Mouse (Mus musculus) MEL (cell line): Measurements from ENCODE around the gene Ang6. TPM values are rescaled to one million over a fixed set of nuclear protein-coding genes. Genes with fewer than 3 reads are reported as not detected.
A peak's percentile ranks its signal among the peaks of the same experiment; 100 is the strongest.
"Not testable (repeated sequence)": the region's sequence is repeated elsewhere in the genome, so short reads cannot be mapped to it uniquely, and the experiment has no call there.

ENCODE experiments used
- DNase-seq: peaks from one replicate; pipeline ENCODE4 v3.0.0; 2011; ENCODE audit warnings: low read depth, low spot score
- H3K27ac ChIP-seq: 2 replicates; pipeline ENCODE4 v1.5.1; 2012; ENCODE audit warnings: low read depth, mild to moderate bottlenecking, control low read depth, low read length, moderate library complexity; ENCODE audit not compliant: control insufficient read depth
- H3K27me3 ChIP-seq, 2 experiments: fragments of 150-350 bp in 1 of 2; sonication (generic) in 1 of 2; 2 replicates each; pipeline ENCODE4 v1.6.1; 2012; ENCODE audit warnings: low read length in 2 of 2, mild to moderate bottlenecking in 2 of 2, improper control_type of control experiment in 1 of 2, moderate library complexity in 1 of 2; ENCODE audit not compliant: insufficient read depth in 2 of 2, control insufficient read depth in 1 of 2
- H3K36me3 ChIP-seq, 2 experiments: 2 replicates each; pipeline ENCODE4 v1.6.1; 2012 to 2014; ENCODE audit warnings: low read length in 2 of 2, improper control_type of control experiment in 1 of 2, inconsistent platforms in 1 of 2, mild to moderate bottlenecking in 1 of 2; ENCODE audit not compliant: insufficient read depth in 2 of 2, control insufficient read depth in 1 of 2
- H3K4me1 ChIP-seq, 2 experiments: fragments of 150-350 bp in 1 of 2; sonication (generic) in 1 of 2; 2 replicates each; pipeline ENCODE4 v1.6.1; 2012; ENCODE audit warnings: low read length in 2 of 2, improper control_type of control experiment in 1 of 2, mild to moderate bottlenecking in 1 of 2; ENCODE audit not compliant: insufficient read depth in 2 of 2, control insufficient read depth in 1 of 2
- H3K4me3 ChIP-seq, 2 experiments: fragments of 150-350 bp in 1 of 2; sonication (generic) in 1 of 2; 2 replicates each; pipeline ENCODE4 v1.5.1; 2012; ENCODE audit warnings: low read depth in 2 of 2, low read length in 2 of 2, mild to moderate bottlenecking in 2 of 2, moderate library complexity in 2 of 2, control low read depth in 1 of 2, improper control_type of control experiment in 1 of 2; ENCODE audit not compliant: control insufficient read depth in 1 of 2, insufficient read depth in 1 of 2
- H3K79me2 ChIP-seq: 2 replicates; pipeline ENCODE4 v1.6.1; 2012; ENCODE audit warnings: mild to moderate bottlenecking, low read length, moderate library complexity; ENCODE audit not compliant: control insufficient read depth, poor library complexity, insufficient read depth
- H3K9ac ChIP-seq: 2 replicates; pipeline ENCODE4 v1.6.1; 2012; ENCODE audit warnings: low read depth, mild to moderate bottlenecking, control low read depth, low read length, moderate library complexity; ENCODE audit not compliant: control insufficient read depth, poor library complexity, severe bottlenecking
- H3K9me3 ChIP-seq: fragments of 150-350 bp; sonication (generic); replicated peaks from 2 replicates; pipeline ENCODE4 v1.6.1; 2012; ENCODE audit warnings: mild to moderate bottlenecking, low read length, improper control_type of control experiment, moderate library complexity; ENCODE audit not compliant: insufficient read depth
- CHD1 ChIP-seq: IDR thresholded peaks from 2 replicates; pipeline ENCODE4 v1.6.1; 2012; ENCODE audit warnings: low read depth, mild to moderate bottlenecking, inconsistent platforms, low read length, improper control_type of control experiment
- E2F4 ChIP-seq: IDR thresholded peaks from 2 replicates; pipeline ENCODE4 v1.6.1; 2011; ENCODE audit warnings: low read depth, low read length, improper control_type of control experiment, borderline replicate concordance
- ELF1 ChIP-seq: IDR thresholded peaks from 2 replicates; pipeline ENCODE4 v1.6.1; 2014; ENCODE audit warnings: low read depth, mild to moderate bottlenecking, inconsistent platforms, low read length, improper control_type of control experiment, moderate library complexity
- EP300 ChIP-seq, 2 experiments: IDR thresholded peaks; 2 replicates each; pipeline ENCODE4 v1.6.1; 2011; ENCODE audit warnings: improper control_type of control experiment in 2 of 2, low read length in 2 of 2, low read depth in 1 of 2, mild to moderate bottlenecking in 1 of 2
- ETS1 ChIP-seq: IDR thresholded peaks from 2 replicates; pipeline ENCODE4 v1.6.1; 2012; ENCODE audit warnings: low read depth, mild to moderate bottlenecking, inconsistent platforms, low read length, improper control_type of control experiment, moderate library complexity
- GABPA ChIP-seq: IDR thresholded peaks from 2 replicates; pipeline ENCODE4 v1.6.1; 2012; ENCODE audit warnings: low read depth, mild to moderate bottlenecking, inconsistent platforms, low read length, improper control_type of control experiment, moderate library complexity
- MAX ChIP-seq: IDR thresholded peaks from 2 replicates; pipeline ENCODE4 v1.6.1; 2011; ENCODE audit warnings: low read length, improper control_type of control experiment
- MAZ ChIP-seq: IDR thresholded peaks from 2 replicates; pipeline ENCODE4 v1.6.1; 2012; ENCODE audit warnings: low read depth, mild to moderate bottlenecking, inconsistent platforms, low read length, improper control_type of control experiment
- MXI1 ChIP-seq: IDR thresholded peaks from 2 replicates; pipeline ENCODE4 v1.6.1; 2011; ENCODE audit warnings: mild to moderate bottlenecking, low read depth, low read length, improper control_type of control experiment
- MYB ChIP-seq: IDR thresholded peaks from 2 replicates; pipeline ENCODE4 v1.6.1; 2011; ENCODE audit warnings: mild to moderate bottlenecking, low read depth, low read length, improper control_type of control experiment
- MYC ChIP-seq: IDR thresholded peaks from 2 replicates; pipeline ENCODE4 v1.6.1; 2011; ENCODE audit warnings: low read depth, mild to moderate bottlenecking, low read length, improper control_type of control experiment, moderate library complexity
- POLR2A ChIP-seq, 2 experiments: IDR thresholded peaks; 2 replicates each; pipeline ENCODE4 v1.6.1; 2011 to 2012; ENCODE audit warnings: low read length in 2 of 2, mild to moderate bottlenecking in 2 of 2, control low read depth in 1 of 2, improper control_type of control experiment in 1 of 2, low read depth in 1 of 2, moderate library complexity in 1 of 2; ENCODE audit not compliant: control insufficient read depth in 1 of 2, insufficient read depth in 1 of 2, poor library complexity in 1 of 2
- RCOR1 ChIP-seq: IDR thresholded peaks from 2 replicates; pipeline ENCODE4 v1.6.1; 2012; ENCODE audit warnings: low read depth, mild to moderate bottlenecking, inconsistent platforms, low read length, improper control_type of control experiment
- SMC3 ChIP-seq: IDR thresholded peaks from 2 replicates; pipeline ENCODE4 v1.6.1; 2011; ENCODE audit warnings: low read depth, low read length, improper control_type of control experiment
- TBP ChIP-seq: IDR thresholded peaks from 2 replicates; pipeline ENCODE4 v1.8.0; 2011; ENCODE audit warnings: low read depth, low read length, improper control_type of control experiment
- UBTF ChIP-seq: IDR thresholded peaks from 2 replicates; pipeline ENCODE4 v1.6.1; 2012; ENCODE audit warnings: low read depth, mild to moderate bottlenecking, inconsistent platforms, low read length, improper control_type of control experiment, moderate library complexity, borderline replicate concordance; ENCODE audit not compliant: insufficient read depth
- USF1 ChIP-seq: IDR thresholded peaks from 2 replicates; pipeline ENCODE4 v1.6.1; 2014; ENCODE audit warnings: low read depth, mild to moderate bottlenecking, inconsistent platforms, low read length, improper control_type of control experiment, moderate library complexity
- USF2 ChIP-seq, 2 experiments: IDR thresholded peaks; 2 replicates each; pipeline ENCODE4 v1.6.1; 2011 to 2012; ENCODE audit warnings: improper control_type of control experiment in 2 of 2, low read length in 2 of 2, borderline replicate concordance in 1 of 2, inconsistent platforms in 1 of 2, low read depth in 1 of 2, mild to moderate bottlenecking in 1 of 2; ENCODE audit not compliant: insufficient read depth in 1 of 2
- ZKSCAN1 ChIP-seq: IDR thresholded peaks from 2 replicates; pipeline ENCODE4 v1.6.1; 2012; ENCODE audit warnings: low read depth, mild to moderate bottlenecking, inconsistent platforms, low read length, improper control_type of control experiment, moderate library complexity
- ZNF384 ChIP-seq: IDR thresholded peaks from 2 replicates; pipeline ENCODE4 v1.6.1; 2012; ENCODE audit warnings: low read depth, mild to moderate bottlenecking, inconsistent platforms, low read length, improper control_type of control experiment
- polyA plus RNA-seq, 2 experiments: library from polyadenylated mRNA; stranded (reverse) in 1 of 2; unstranded in 1 of 2; fragments of >175 nt in 1 of 2; fragments of >200 nt in 1 of 2; gene quantifications; 2 replicates each; pipeline versions ENCODE4 v1.2.1 to v1.2.4; 2012; ENCODE audit warnings: low replicate concordance in 2 of 2, low read depth in 1 of 2; ENCODE audit not compliant: insufficient read length in 2 of 2, insufficient read depth in 1 of 2, missing spikeins in 1 of 2
- total RNA-seq: library from RNA; depleted of rRNA; stranded (reverse); fragments of 300-350 nt; gene quantifications from 2 replicates; pipeline ENCODE4 v1.2.3, GENCODE M21; 2012

The Ang6 gene
- total and polyA plus RNA-seq, 3 experiments, result not detected

DNA sequence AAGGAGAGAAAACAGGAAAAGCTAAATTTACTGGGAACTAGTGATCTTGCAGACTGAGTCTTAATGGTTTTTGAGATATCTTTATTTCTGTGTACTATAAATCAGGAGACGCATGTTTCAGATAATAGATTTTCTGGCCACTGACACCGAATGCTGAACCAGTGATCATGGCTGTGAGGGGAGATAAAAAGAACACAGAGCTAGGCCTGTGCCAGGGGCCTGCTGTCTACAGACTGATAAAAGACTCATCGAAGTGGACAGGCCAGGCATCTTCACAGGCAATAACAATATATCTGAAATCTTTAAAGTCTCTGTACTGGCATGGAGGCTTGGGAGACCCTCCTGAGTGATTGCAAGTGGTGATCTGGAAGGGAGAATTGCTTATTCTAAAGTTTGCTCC is 469 bp downstream of the Ang6 start:
- no peak for DNase-seq
- no peaks in the 10 kb centered on the region for H3K9me3 ChIP-seq
- TF ChIP-seq RCOR1 (no peak), EP300 (IDR thresholded peaks at IDR 0.05; ENCODE audit: low read depth in 1 of 2, low read length in 2 of 2) (no peak), ELF1 (no peak), MYC (no peak), SMC3 (no peak), ZNF384 (no peak), UBTF (no peak), ETS1 (no peak), MYB (no peak), USF1 (no peak), E2F4 (no peak), CHD1 (no peak), USF2 (IDR thresholded peaks at IDR 0.05; ENCODE audit: borderline replicate concordance in 1 of 2, insufficient read depth in 1 of 2, low read depth in 1 of 2, low read length in 2 of 2) (no peak), GABPA (no peak), ZKSCAN1 (no peak), POLR2A (IDR thresholded peaks at IDR 0.05; ENCODE audit: control insufficient read depth in 1 of 2, insufficient read depth in 1 of 2, low read depth in 1 of 2, low read length in 2 of 2, poor library complexity in 1 of 2) (no peak), TBP (no peak), MAZ (no peak), MAX (no peak), MXI1 (no peak)
- TF ChIP-seq, all 39 proteins: peak for 0
- Histone ChIP-seq H3K9ac (no peak overlapping the region), H3K27ac (no peak overlapping the region), H3K4me1 (no peaks in the 10 kb centered on the region), H3K27me3 (no peaks in the 10 kb centered on the region), H3K4me3 (no peak overlapping the region), H3K36me3 (no peaks in the 10 kb centered on the region), H3K79me2 (no peaks in the 10 kb centered on the region)

DNA sequence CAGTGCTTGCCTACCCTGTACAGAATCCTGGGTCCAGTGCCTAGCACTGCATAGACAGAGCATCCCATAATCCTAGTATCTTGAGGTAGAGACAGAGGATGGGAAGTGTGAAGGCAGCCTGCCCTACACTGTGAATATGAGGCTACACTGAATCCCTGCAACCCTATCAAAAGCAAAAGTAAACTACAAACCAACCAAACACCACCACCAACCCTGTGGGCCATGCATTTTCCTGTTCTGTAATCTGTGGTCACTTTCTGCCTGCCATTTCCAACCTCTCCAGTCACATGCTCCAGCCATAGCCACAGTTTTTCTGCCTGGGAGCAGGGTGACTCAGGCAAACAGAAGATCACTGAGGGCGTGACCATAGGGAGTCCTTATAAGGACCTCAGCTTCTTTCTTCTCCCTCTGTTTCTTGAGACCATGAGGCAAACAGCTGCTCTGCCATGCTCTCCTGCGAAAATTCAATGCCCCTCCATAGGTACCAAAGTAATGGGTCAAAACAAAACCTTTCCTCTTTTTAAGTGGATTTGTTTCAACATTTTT is 3.5 kb downstream of the Ang6 start:
- not testable (repeated sequence) for H3K27me3 ChIP-seq, H3K9me3 ChIP-seq, DNase-seq, H3K27ac ChIP-seq, H3K4me1 ChIP-seq, H3K9ac ChIP-seq, H3K4me3 ChIP-seq, H3K36me3 ChIP-seq, H3K79me2 ChIP-seq

DNA sequence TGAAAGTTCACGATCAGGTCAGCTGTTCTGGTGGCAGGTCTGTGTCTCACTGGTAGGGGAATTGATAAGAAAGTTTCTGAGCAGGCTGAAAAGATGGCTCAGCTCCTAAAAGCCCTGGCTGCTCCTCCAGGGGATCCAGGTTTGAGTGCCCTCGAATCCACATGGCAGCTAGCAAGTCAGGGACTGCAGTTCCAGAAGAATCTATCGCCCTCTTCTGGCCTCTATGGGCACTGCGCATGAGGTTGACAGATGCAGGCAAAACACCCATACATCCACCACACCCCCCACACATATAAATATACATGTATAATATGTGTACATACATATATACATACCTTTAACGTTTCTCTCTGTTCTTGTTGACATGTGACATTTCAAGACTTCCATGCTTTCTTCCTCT is 14.7 kb downstream of the Ang6 start:
- H3K27me3 ChIP-seq, H3K9ac ChIP-seq, H3K9me3 ChIP-seq, H3K27ac ChIP-seq, H3K4me3 ChIP-seq, H3K79me2 ChIP-seq, H3K4me1 ChIP-seq, H3K36me3 ChIP-seq: not testable (repeated sequence)
- DNase-seq, result peak; percentile 13
